Mouse (Mus musculus): ENCODE measurements around the gene Hoxb4. TPM values are rescaled to one million over a fixed set of nuclear protein-coding genes. Genes with fewer than 3 reads are reported as not detected.

Gene Hoxb4
- polyA plus RNA-seq, 1 experiment from 2014 or later, result 4.1 TPM

DNA sequence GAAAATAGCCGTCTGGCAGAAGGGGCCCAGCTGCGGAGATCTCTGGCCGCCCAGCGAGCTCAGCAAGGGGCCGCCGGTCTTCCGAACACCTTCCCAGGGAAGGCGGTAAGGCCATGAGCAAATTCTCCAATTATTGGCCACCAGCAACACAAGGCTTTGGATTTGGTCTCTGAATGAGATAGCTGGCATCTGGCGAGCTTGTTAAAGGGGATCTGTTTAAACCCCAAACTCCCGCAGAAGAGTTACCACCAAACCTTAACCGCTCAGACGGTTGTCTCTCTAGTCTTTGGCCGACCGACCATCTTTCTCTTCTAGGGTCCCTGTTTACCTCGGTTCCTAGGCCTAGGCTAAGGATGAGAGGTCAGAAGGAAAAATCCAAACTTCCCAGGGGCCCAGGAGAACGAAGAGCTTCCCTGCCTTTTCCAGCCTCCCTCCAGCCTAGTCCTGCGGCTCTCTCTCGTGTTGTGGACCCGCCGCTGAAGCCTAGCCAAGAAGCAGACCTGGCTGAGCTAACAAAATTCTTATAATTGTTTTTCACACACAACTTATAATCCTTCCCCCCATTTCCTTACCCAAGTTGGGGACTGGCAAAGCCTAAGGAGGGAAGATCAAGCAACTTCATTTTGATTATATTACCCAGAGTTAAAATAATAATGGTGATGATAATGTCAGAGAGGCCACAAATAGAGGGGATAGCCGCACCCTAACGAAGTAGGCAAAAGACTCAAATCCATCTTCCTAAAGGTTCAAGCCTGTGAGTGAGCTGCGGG is 15.5 kb upstream of the Hoxb4 start:
- Histone ChIP-seq H3K4me2 (ENCODE audit: low read depth, low read length) (peak overlapping the region; percentile 100), H3K4me1 (ENCODE audit: control insufficient read depth, insufficient read depth, low read length) (peaks cover 49% of the 10 kb centered on the region), H3K27ac (ENCODE audit: low read depth, low read length) (peak overlapping the region; percentile 100), H3K9me3 (ENCODE audit: control insufficient read depth, low read length) (no peaks in the 10 kb centered on the region), H3K4me3 (ENCODE audit: low read depth, low read length) (peak overlapping the region; percentile 95), H3K27me3 (ENCODE audit: control insufficient read depth, insufficient read depth, low read length) (no peaks in the 10 kb centered on the region), H3K36me3 (ENCODE audit: control insufficient read depth, insufficient read depth, low read length) (peaks cover 39% of the 10 kb centered on the region), H3K9ac (replicated peaks; ENCODE audit: low read depth, low read length) (peak overlapping the region; percentile 100)
- ATAC-seq (ENCODE audit: low read depth), result no peak
- WGBS, result 4% methylated on average over 23 of the region's 23 CpGs

DNA sequence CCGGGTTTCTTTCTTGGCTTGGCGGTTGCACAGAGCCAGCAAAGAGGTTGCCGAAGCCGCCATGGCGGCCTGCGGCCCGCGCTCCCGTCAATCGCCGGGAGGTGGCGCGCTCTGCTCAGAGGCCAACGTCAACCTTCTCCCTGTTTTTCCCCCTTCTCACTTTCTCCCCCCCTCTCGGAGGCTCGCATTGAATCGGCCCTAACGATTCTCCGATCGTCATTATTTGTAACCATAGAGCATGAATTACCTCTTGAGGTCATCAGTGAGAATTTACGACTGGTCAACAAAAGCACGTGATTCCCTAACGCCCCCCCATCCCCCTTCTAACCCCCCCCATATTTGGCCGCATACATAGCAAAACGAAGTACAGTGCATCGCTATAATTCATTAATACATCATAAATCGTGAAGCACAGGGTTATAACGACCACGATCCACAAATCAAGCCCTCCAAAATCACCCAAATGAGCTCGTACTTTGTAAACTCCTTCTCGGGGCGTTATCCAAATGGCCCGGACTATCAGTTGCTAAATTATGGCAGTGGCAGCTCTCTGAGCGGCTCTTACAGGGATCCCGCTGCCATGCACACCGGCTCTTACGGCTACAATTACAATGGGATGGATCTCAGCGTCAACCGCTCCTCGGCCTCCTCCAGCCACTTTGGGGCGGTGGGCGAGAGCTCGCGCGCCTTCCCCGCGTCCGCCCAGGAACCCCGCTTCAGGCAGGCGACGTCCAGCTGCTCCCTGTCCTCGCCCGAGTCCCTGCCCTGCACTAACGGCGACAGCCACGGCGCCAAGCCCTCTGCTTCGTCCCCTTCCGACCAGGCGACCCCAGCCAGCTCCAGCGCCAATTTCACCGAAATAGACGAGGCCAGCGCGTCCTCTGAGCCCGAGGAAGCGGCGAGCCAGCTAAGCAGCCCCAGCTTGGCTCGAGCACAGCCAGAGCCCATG is 14.6 kb upstream of the Hoxb4 start, which contains the start of gene Hoxb5:
Gene Hoxb5, plus strand, starts transcription at position 186 of the 949 bp plus-strand sequence.
- Histone ChIP-seq H3K4me1 (ENCODE audit: control insufficient read depth, insufficient read depth, low read length) (peaks cover 47% of the 10 kb centered on the region), H3K4me2 (ENCODE audit: low read depth, low read length) (peak within 1 kb of the TSS; percentile 100), H3K27ac (ENCODE audit: low read depth, low read length) (peak within 1 kb of the TSS; percentile 100), H3K36me3 (ENCODE audit: control insufficient read depth, insufficient read depth, low read length) (peaks cover 39% of the 10 kb centered on the region), H3K9ac (replicated peaks; ENCODE audit: low read depth, low read length) (peak within 1 kb of the TSS; percentile 100), H3K27me3 (ENCODE audit: control insufficient read depth, insufficient read depth, low read length) (no peaks in the 10 kb centered on the region), H3K4me3 (ENCODE audit: low read depth, low read length) (peak within 1 kb of the TSS; percentile 95), H3K9me3 (ENCODE audit: control insufficient read depth, low read length) (no peaks in the 10 kb centered on the region)
- ATAC-seq (ENCODE audit: low read depth), result peak; percentile 55
- 1% methylated on average over 69 of the region's 69 CpGs for WGBS

DNA sequence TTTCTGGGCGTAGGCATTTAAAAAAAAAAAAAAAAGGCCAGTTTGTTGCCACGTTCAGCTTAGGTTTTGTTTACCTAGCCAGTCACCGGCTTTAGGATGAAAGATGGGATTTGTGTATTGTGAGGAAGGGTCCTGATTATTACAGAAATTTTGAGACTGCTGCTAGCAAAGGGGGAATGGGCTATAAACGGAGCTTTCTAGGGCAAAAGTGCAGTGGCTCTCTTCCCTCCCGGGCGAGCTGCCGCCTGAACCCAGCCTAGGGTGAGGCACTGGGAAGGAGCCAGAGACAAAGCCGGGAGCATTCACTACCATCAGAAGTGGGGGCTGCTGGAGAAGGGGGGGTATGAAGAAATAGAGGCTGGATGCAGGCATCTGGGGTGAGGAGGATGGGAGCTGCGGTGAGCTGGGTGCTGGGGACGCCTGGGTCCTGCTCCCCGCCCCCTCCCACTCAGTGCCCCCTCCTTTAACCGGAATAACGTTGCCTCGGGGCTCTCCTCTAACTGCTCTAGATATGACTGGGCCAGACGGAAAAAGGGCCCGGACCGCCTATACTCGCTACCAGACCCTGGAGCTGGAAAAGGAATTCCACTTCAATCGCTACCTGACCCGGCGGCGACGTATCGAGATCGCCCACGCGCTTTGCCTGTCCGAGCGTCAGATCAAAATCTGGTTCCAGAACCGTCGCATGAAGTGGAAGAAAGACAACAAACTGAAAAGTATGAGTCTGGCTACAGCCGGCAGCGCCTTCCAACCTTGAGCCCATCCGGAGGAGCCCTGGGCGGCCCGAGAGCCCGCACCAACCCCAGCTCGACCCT is 13.5 kb upstream of the Hoxb4 start:
- WGBS, result 2% methylated on average over 38 of the region's 38 CpGs
- Histone ChIP-seq H3K9ac (replicated peaks; ENCODE audit: low read depth, low read length) (peak overlapping the region; percentile 100), H3K4me1 (ENCODE audit: control insufficient read depth, insufficient read depth, low read length) (peaks cover 55% of the 10 kb centered on the region), H3K27me3 (ENCODE audit: control insufficient read depth, insufficient read depth, low read length) (no peaks in the 10 kb centered on the region), H3K4me2 (ENCODE audit: low read depth, low read length) (peak overlapping the region; percentile 100), H3K9me3 (ENCODE audit: control insufficient read depth, low read length) (no peaks in the 10 kb centered on the region), H3K4me3 (ENCODE audit: low read depth, low read length) (peak overlapping the region; percentile 95), H3K27ac (ENCODE audit: low read depth, low read length) (peak overlapping the region; percentile 100), H3K36me3 (ENCODE audit: control insufficient read depth, insufficient read depth, low read length) (peaks cover 39% of the 10 kb centered on the region)
- no peak for ATAC-seq (ENCODE audit: low read depth)

DNA sequence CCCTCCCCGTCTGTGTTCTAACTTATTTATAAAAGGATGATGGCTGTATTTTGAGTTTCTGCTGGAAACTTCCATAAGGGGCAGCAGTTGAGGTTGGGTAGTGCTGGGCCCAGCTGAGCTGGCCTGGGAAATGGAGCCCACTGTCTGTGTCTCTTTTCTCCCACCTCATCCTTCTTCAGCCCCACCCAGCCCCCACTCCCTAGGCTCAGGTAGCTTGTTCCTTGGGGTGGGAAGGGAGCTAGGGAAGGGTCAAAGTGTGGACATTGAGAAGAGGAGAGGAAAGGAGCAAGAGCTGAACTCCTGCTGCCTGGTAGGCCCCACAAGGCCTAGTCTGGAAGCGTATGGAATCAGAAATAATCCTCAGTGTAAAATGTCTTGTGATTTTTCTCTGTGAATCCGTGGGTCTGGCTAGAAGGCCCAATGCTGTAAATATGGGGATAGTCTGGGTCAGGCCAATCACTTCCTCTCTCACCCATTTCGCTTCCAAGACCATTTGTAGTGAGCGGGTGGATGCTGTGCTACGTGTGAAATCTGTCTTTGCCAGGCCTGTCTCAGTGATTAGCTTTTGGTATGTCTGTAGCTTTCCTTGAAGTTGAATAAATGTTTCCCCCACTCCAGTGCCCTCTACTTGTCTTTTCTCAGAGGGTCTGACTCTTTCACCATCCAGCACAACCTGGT is 12.4 kb upstream of the Hoxb4 start:
- Histone ChIP-seq H3K36me3 (ENCODE audit: control insufficient read depth, insufficient read depth, low read length) (peaks cover 37% of the 10 kb centered on the region), H3K4me2 (ENCODE audit: low read depth, low read length) (peak overlapping the region; percentile 100), H3K9ac (replicated peaks; ENCODE audit: low read depth, low read length) (peak overlapping the region; percentile 100), H3K27ac (ENCODE audit: low read depth, low read length) (peak overlapping the region; percentile 100), H3K4me3 (ENCODE audit: low read depth, low read length) (peak overlapping the region; percentile 95), H3K27me3 (ENCODE audit: control insufficient read depth, insufficient read depth, low read length) (no peaks in the 10 kb centered on the region), H3K9me3 (ENCODE audit: control insufficient read depth, low read length) (no peaks in the 10 kb centered on the region), H3K4me1 (ENCODE audit: control insufficient read depth, insufficient read depth, low read length) (peaks cover 57% of the 10 kb centered on the region)
- ATAC-seq (ENCODE audit: low read depth), result no peak
- 16% methylated on average over 6 of the region's 6 CpGs for whole genome bisulfite sequencing

DNA sequence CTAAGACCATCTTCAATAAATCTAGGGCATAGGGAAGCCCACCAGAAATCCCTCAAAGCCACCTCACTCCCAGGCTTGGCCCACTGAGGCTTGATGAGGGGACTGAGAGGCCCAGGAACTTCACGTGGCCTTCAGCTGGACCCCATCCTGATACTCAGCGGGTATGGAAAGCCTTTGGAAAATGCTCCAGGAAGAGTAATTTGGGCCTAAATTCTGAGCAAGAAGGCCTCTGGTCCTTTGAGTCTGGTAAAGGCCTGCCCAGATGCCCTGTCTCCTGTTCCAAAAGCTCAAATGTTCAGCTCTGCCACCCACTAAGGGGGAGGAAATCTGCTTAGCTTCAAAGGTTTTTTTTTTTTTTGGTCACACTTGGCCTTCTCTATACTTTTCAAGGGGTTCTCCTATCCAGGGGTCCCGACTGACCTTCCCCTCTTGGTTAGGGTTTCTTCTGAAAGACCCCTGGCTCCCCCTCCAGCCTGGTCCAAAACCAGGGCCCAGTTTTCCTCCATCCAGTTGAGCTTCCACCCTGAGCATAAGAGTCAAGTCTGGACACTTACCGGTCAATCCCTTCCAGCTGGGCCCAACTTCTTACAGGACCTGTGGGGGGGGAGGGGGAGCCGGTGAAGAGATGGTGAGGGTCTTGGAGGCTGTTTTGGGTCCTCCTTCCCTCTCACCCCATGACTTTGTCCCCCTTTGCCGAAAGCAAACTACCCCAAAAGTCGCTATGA is 11.7 kb upstream of the Hoxb4 start:
- H3K9ac ChIP-seq (replicated peaks; ENCODE audit: low read depth, low read length), result peak overlapping the region; percentile 100
- peak overlapping the region; percentile 100 for H3K4me2 ChIP-seq (ENCODE audit: low read depth, low read length)
- peak overlapping the region; percentile 95 for H3K4me3 ChIP-seq (ENCODE audit: low read depth, low read length)
- H3K27ac ChIP-seq (ENCODE audit: low read depth, low read length), result peak overlapping the region; percentile 100
- peaks cover 31% of the 10 kb centered on the region; the same call in 1 of the 2 replicates for H3K36me3 ChIP-seq (ENCODE audit: control insufficient read depth, insufficient read depth, low read length)
- ATAC-seq (ENCODE audit: low read depth), result 0 out of 2 replicates have a peak, but pooled peaks have one; percentile 1
- WGBS, result 9% methylated on average over 7 of the region's 7 CpGs
- no peaks in the 10 kb centered on the region for H3K9me3 ChIP-seq (ENCODE audit: control insufficient read depth, low read length)
- no peaks in the 10 kb centered on the region for H3K27me3 ChIP-seq (ENCODE audit: control insufficient read depth, insufficient read depth, low read length)
- H3K4me1 ChIP-seq (ENCODE audit: control insufficient read depth, insufficient read depth, low read length), result peaks cover 59% of the 10 kb centered on the region

DNA sequence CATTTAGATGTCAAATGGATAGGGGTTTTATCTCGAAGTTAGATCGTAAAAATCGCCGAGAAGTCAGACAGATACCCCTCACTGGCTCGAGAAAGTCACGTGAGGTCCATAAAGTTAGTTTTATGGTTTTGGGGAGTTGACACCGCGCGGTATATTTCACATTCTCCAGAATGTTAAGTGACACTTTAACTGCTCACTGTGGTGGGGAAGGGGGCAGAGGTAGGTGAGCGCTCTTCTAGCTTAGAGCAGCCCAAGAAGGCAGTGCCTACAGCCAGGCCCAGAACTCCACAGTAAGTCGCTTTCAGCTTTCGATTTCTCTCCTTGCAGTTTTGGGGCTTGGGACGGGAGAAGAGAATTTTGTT is 11.2 kb upstream of the Hoxb4 start:
- peak overlapping the region; percentile 100 for H3K27ac ChIP-seq (ENCODE audit: low read depth, low read length)
- H3K4me3 ChIP-seq (ENCODE audit: low read depth, low read length), result peak overlapping the region; percentile 95
- no peaks in the 10 kb centered on the region for H3K27me3 ChIP-seq (ENCODE audit: control insufficient read depth, insufficient read depth, low read length)

DNA sequence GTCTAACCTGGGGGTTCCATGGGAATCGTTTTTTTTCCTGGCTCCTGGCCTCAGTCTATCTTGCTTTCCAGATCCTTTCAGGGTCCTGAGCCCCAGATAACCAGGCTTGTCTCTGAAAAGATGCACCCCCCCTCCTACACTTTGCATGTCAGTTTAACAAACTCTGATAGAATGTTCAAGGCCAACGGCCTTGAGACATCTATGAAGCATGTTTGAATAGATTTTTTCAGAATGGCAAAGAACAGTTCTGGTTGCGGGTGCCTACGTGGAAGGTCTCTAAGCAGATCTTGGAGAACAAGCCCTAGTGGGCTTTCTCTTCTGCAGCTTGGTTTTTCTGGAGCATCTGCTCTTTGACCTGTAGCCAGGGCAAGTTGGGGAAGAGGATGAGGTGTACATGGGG is 9.3 kb upstream of the Hoxb4 start:
- H3K4me1 ChIP-seq (ENCODE audit: control insufficient read depth, insufficient read depth, low read length), result peaks cover 65% of the 10 kb centered on the region
- H3K4me3 ChIP-seq (ENCODE audit: low read depth, low read length), result peak overlapping the region; percentile 95
- peaks cover 18% of the 10 kb centered on the region; the same call in 1 of the 2 replicates for H3K36me3 ChIP-seq (ENCODE audit: control insufficient read depth, insufficient read depth, low read length)
- no peak for ATAC-seq (ENCODE audit: low read depth)
- WGBS, result 5% methylated on average over 4 of the region's 4 CpGs
- no peaks in the 10 kb centered on the region for H3K27me3 ChIP-seq (ENCODE audit: control insufficient read depth, insufficient read depth, low read length)
- H3K4me2 ChIP-seq (ENCODE audit: low read depth, low read length), result peak overlapping the region; percentile 100
- no peaks in the 10 kb centered on the region for H3K9me3 ChIP-seq (ENCODE audit: control insufficient read depth, low read length)
- H3K9ac ChIP-seq (replicated peaks; ENCODE audit: low read depth, low read length), result peak overlapping the region; percentile 100
- peak overlapping the region; percentile 100 for H3K27ac ChIP-seq (ENCODE audit: low read depth, low read length)

More for the DNA sequence above, 11.2 kb upstream of the Hoxb4 start:
- H3K4me2 ChIP-seq (ENCODE audit: low read depth, low read length), result peak overlapping the region; percentile 100
- 4% methylated on average over 13 of the region's 13 CpGs for WGBS
- peaks cover 59% of the 10 kb centered on the region for H3K4me1 ChIP-seq (ENCODE audit: control insufficient read depth, insufficient read depth, low read length)
- peaks cover 26% of the 10 kb centered on the region; the same call in 1 of the 2 replicates for H3K36me3 ChIP-seq (ENCODE audit: control insufficient read depth, insufficient read depth, low read length)
- H3K9me3 ChIP-seq (ENCODE audit: control insufficient read depth, low read length), result no peaks in the 10 kb centered on the region
- ATAC-seq (ENCODE audit: low read depth), result peak; percentile 77
- peak overlapping the region; percentile 100 for H3K9ac ChIP-seq (replicated peaks; ENCODE audit: low read depth, low read length)

All from neural tube, embryonic 14.5 days (tissue).